Mouse (Mus musculus) cerebellum, adult 2 months (tissue): ENCODE measurements around the gene Atxn1. TPM values are rescaled to one million over a fixed set of nuclear protein-coding genes. Genes with fewer than 3 reads are reported as not detected.

Source experiments
- DNase-seq, 2 experiments: peaks; one replicate each; pipeline ENCODE4 v3.0.0; 2021
- H3K27ac ChIP-seq: fragments of 200-500 bp; 2 replicates; pipeline ENCODE4 v1.5.1; 2012; ENCODE audit warnings: low read length, control low read depth, inconsistent platforms; ENCODE audit not compliant: insufficient read depth
- H3K27me3 ChIP-seq: fragments of 200-500 bp; 2 replicates; pipeline ENCODE4 v1.6.1; 2012; ENCODE audit warnings: inconsistent platforms, mild to moderate bottlenecking, low read length, moderate library complexity; ENCODE audit not compliant: control insufficient read depth, insufficient read depth
- H3K4me1 ChIP-seq: fragments of 200-500 bp; 2 replicates; pipeline ENCODE4 v1.6.1; 2011; ENCODE audit warnings: low read length; ENCODE audit not compliant: control insufficient read depth, insufficient read depth
- H3K4me3 ChIP-seq: fragments of 200-500 bp; replicated peaks from 2 replicates; pipeline ENCODE3; 2011; ENCODE audit warnings: mild to moderate bottlenecking, low read depth, low read length, control low read depth; ENCODE audit not compliant: insufficient read depth
- CTCF ChIP-seq: fragments of 200-500 bp; IDR thresholded peaks from 2 replicates; pipeline ENCODE4 v1.5.1; 2011; ENCODE audit warnings: low read depth, mild to moderate bottlenecking, control low read depth, low read length, moderate library complexity, borderline replicate concordance; ENCODE audit not compliant: insufficient read depth
- POLR2A ChIP-seq: fragments of 200-500 bp; IDR thresholded peaks from 2 replicates; pipeline ENCODE4 v1.6.1; 2011; ENCODE audit warnings: low read length, control low read depth, borderline replicate concordance; ENCODE audit not compliant: insufficient read depth
- WGBS: fragments of 180-500 bp; shearing (Covaris S2); methylation state at CpG from one replicate; pipeline ENCODE4 v1.1.7; 2018; 5-methylcytosine and 5-hydroxymethylcytosine counted together
- polyA plus RNA-seq: library from polyadenylated mRNA; depleted of rRNA; stranded (reverse); fragments of >200 nt; gene quantifications from 2 replicates; pipeline ENCODE4 v1.2.3, GENCODE M21; 2012

Gene Atxn1
- polyA plus RNA-seq, 1 experiment: 16.9 TPM

GRCm38 (mm10) chr13:45961871-45962630, 2.8 kb downstream of the Atxn1 start:
- H3K27me3 ChIP-seq: no peaks in the 10 kb centered on the region
- peak overlapping the region; percentile 76 for H3K4me3 ChIP-seq
- H3K27ac ChIP-seq: peak overlapping the region; percentile 58; the same call in 1 of the 2 replicates
- 17% methylated on average over 9 of the region's 9 CpGs for WGBS
- no peak for TF ChIP-seq CTCF
- TF ChIP-seq POLR2A: no peak
- no peaks in the 10 kb centered on the region; the same call in 1 of the 2 replicates for H3K4me1 ChIP-seq
- peak; percentile 25 to 33 for DNase-seq

- no peak overlapping the region for H3K4me3 ChIP-seq
- H3K27ac ChIP-seq: no peak overlapping the region
- TF ChIP-seq CTCF: no peak
- no peak for TF ChIP-seq POLR2A
- no peaks in the 10 kb centered on the region; the same call in 1 of the 2 replicates for H3K4me1 ChIP-seq
- DNase-seq: no peak
- no peaks in the 10 kb centered on the region for H3K27me3 ChIP-seq
- 68% methylated on average over 14 of the region's 14 CpGs for WGBS
These were observed 4.4 kb downstream of the Atxn1 start for GRCm38 (mm10) chr13:45960311-45960965.

DNA sequence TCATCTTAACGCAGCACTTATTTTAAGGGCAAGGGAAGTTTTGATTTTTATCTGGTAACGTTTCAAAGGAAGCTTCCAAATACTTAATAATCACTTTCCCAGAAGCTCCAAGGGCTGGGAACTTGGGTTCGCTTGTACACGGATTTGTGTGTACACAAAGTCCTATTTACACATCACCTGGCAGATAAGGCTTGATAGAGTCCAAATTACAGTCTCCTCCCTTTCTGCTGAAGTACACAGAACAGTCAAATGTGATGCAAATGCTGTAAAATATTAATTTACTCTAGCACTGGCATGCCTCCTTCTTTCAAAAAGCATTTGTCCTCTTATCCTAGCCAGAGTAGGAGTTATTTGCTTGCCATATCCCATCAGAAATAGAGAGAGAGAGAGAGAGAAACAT, 6.5 kb downstream of the Atxn1 start:
- H3K4me1 ChIP-seq: no peaks in the 10 kb centered on the region; the same call in 1 of the 2 replicates
- WGBS: 89% methylated on average over 4 of the region's 4 CpGs
- no peak overlapping the region for H3K27ac ChIP-seq
- no peak overlapping the region for H3K4me3 ChIP-seq
- no peak for DNase-seq
- no peak for TF ChIP-seq POLR2A
- TF ChIP-seq CTCF: no peak
- H3K27me3 ChIP-seq: no peaks in the 10 kb centered on the region

GRCm38 (mm10) chr13:45957629-45958028, 7.2 kb downstream of the Atxn1 start:
- H3K4me1 ChIP-seq: no peaks in the 10 kb centered on the region; the same call in none of the 2 replicates
- no peak overlapping the region for H3K27ac ChIP-seq
- no peak for DNase-seq
- TF ChIP-seq POLR2A (no peak), CTCF (no peak)
- 45% methylated on average over 5 of the region's 5 CpGs for WGBS
- H3K27me3 ChIP-seq: no peaks in the 10 kb centered on the region
- H3K4me3 ChIP-seq: no peak overlapping the region

GRCm38 (mm10) chr13:45956287-45956686, 8.5 kb downstream of the Atxn1 start:
- H3K27ac ChIP-seq: no peak overlapping the region
- H3K4me3 ChIP-seq: no peak overlapping the region
- no peaks in the 10 kb centered on the region; the same call in none of the 2 replicates for H3K4me1 ChIP-seq
- no peaks in the 10 kb centered on the region for H3K27me3 ChIP-seq
- no peak for DNase-seq
- WGBS: 89% methylated on average over 6 of the region's 6 CpGs
- TF ChIP-seq POLR2A (no peak), CTCF (no peak)

DNA sequence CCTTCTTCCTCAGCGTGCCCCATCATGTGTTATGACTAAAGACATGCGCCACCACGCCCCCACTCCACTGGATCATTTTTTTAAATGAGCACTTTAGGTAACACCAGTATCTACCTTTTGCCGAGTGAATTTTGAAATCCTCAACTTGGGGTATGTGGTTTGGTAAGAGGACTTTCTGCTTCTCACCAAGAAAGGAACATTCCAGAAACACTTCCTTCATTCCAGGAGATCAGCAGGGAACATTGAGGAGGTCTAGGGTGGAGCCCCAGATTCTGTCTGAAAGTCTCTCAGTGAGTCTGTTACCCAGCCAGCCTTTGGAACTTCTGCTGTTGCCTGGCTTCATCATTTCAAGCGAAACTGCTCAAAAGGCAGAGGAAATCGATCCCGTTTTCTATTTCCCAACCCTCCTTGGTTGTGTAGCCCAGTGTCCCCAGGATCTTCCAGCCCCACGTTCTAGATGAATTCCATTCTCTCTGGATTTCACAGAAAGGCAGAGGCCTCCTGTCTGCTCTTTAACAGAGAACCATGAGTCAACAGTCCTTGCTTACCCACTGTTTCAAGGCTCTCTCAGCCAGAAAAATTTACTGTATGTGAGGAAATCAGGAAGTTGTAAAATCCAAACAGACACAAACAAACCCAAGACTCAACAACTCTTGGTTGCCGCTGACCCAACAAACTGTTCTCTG, 9.3 kb downstream of the Atxn1 start:
- TF ChIP-seq CTCF: no peak
- no peak for TF ChIP-seq POLR2A
- Histone ChIP-seq H3K4me3 (no peak overlapping the region), H3K27me3 (no peaks in the 10 kb centered on the region), H3K4me1 (peaks cover 5% of the 10 kb centered on the region), H3K27ac (no peak overlapping the region)
- 87% methylated on average over 9 of the region's 9 CpGs for WGBS
- no peak for DNase-seq

- peak in 1 of 2 experiments; percentile 1 for DNase-seq
- H3K27me3 ChIP-seq: no peaks in the 10 kb centered on the region
- 81% methylated on average over 4 of the region's 4 CpGs for WGBS
- H3K4me3 ChIP-seq: no peak overlapping the region
- peaks cover 7% of the 10 kb centered on the region for H3K4me1 ChIP-seq
- TF ChIP-seq POLR2A (no peak), CTCF (no peak)
- H3K27ac ChIP-seq: no peak overlapping the region
These were observed 11.7 kb downstream of the Atxn1 start for GRCm38 (mm10) chr13:45953098-45953497.
